Mouse (Mus musculus) frontal cortex, postnatal 36 days (tissue): ENCODE results near the gene Chrm4.
A peak's percentile ranks its signal among the peaks of the same experiment; 100 is the strongest.

Source experiments
- DNase-seq, 2 experiments: peaks; one replicate each; pipeline ENCODE4 v3.0.0; 2022; ENCODE audit warnings: low spot score in 2 of 2

Gene Chrm4

GRCm38 (mm10) chr2:91944170-91944950 lies 17.3 kb downstream of the Chrm4 start:
- peak; percentile 82 to 85 for DNase-seq

- DNase-seq, result no peak
Measured at GRCm38 (mm10) chr2:91945483-91945882, 18.4 kb downstream of the Chrm4 start, which contains the start of gene Gm9821. Gene Gm9821 (plus strand): TSS chr2:91945703.

GRCm38 (mm10) chr2:91946836-91947235 lies 19.8 kb downstream of the Chrm4 start:
- no peak for DNase-seq

GRCm38 (mm10) chr2:91947397-91948150 lies 20.5 kb downstream of the Chrm4 start:
- DNase-seq, result no peak

- DNase-seq, result no peak
Measured at GRCm38 (mm10) chr2:91948151-91948509, 21.1 kb downstream of the Chrm4 start.

- no peak for DNase-seq
Measured at GRCm38 (mm10) chr2:91948792-91949241, 21.8 kb downstream of the Chrm4 start.

GRCm38 (mm10) chr2:91949411-91950274 lies 22.6 kb downstream of the Chrm4 start:
- DNase-seq, result no peak

- no peak for DNase-seq
Measured at GRCm38 (mm10) chr2:91950275-91951085, 23.4 kb downstream of the Chrm4 start.

GRCm38 (mm10) chr2:91953825-91954224 lies 26.8 kb downstream of the Chrm4 start:
- no peak for DNase-seq

GRCm38 (mm10) chr2:91955121-91955591 lies 28.1 kb downstream of the Chrm4 start:
- DNase-seq, result no peak

- DNase-seq, result no peak
Measured at GRCm38 (mm10) chr2:91955875-91956274, 28.8 kb downstream of the Chrm4 start.

GRCm38 (mm10) chr2:91957096-91957495 lies 30.0 kb downstream of the Chrm4 start:
- peak; percentile 88 to 93 for DNase-seq

GRCm38 (mm10) chr2:91958049-91958448 lies 31.0 kb downstream of the Chrm4 start:
- no peak for DNase-seq

GRCm38 (mm10) chr2:91958701-91959457 lies 31.8 kb downstream of the Chrm4 start:
- peak in 1 of 2 experiments; percentile 57 for DNase-seq

- no peak for DNase-seq
Measured at GRCm38 (mm10) chr2:91959544-91960410, 32.7 kb downstream of the Chrm4 start.

GRCm38 (mm10) chr2:91960459-91960858 lies 33.4 kb downstream of the Chrm4 start:
- DNase-seq, result no peak

- no peak for DNase-seq
Measured at GRCm38 (mm10) chr2:91961901-91962761, 35.1 kb downstream of the Chrm4 start.

GRCm38 (mm10) chr2:91962864-91963401 lies 35.9 kb downstream of the Chrm4 start:
- no peak for DNase-seq
